Mouse (Mus musculus) CH12.LX (cell line): Measurements from ENCODE around the gene Olfr884.

Experiments
- BHLHE40 ChIP-seq: IDR thresholded peaks from 2 replicates; pipeline ENCODE4 v1.6.1; 2011; ENCODE audit warnings: mild to moderate bottlenecking, low read depth, low read length, improper control_type of control experiment
- CTCF ChIP-seq, 2 experiments: IDR thresholded peaks in 1 of 2; conservative IDR thresholded peaks in 1 of 2; 2 replicates each; pipeline ENCODE4 v1.5.1; 2011 to 2012; ENCODE audit warnings: low read depth in 2 of 2, low read length in 2 of 2, improper control_type of control experiment in 1 of 2, inconsistent platforms in 1 of 2, mild to moderate bottlenecking in 1 of 2, moderate library complexity in 1 of 2
- EP300 ChIP-seq: IDR thresholded peaks from 2 replicates; pipeline ENCODE4 v1.6.1; 2011; ENCODE audit warnings: low read length, improper control_type of control experiment
- HCFC1 ChIP-seq: IDR thresholded peaks from 2 replicates; pipeline ENCODE4 v1.6.1; 2012; ENCODE audit warnings: low read depth, mild to moderate bottlenecking, inconsistent platforms, low read length, improper control_type of control experiment
- MAZ ChIP-seq: IDR thresholded peaks from 2 replicates; pipeline ENCODE4 v1.6.1; 2012; ENCODE audit warnings: low read depth, mild to moderate bottlenecking, inconsistent platforms, low read length, improper control_type of control experiment, moderate library complexity
- POLR2A ChIP-seq: IDR thresholded peaks from 2 replicates; pipeline ENCODE4 v1.6.1; 2011; ENCODE audit warnings: low read depth, mild to moderate bottlenecking, improper control_type of control experiment, low read length
- SIN3A ChIP-seq: IDR thresholded peaks from 2 replicates; pipeline ENCODE4 v1.6.1; 2012; ENCODE audit warnings: low read length, improper control_type of control experiment, inconsistent platforms
- TBP ChIP-seq: conservative IDR thresholded peaks from 2 replicates; pipeline ENCODE4 v1.6.1; 2011; ENCODE audit warnings: low read depth, low read length, improper control_type of control experiment
- TCF12 ChIP-seq: IDR thresholded peaks from 2 replicates; pipeline ENCODE4 v1.6.1; 2014; ENCODE audit warnings: low read depth, mild to moderate bottlenecking, inconsistent platforms, low read length, improper control_type of control experiment
- USF1 ChIP-seq: IDR thresholded peaks from 2 replicates; pipeline ENCODE4 v1.6.1; 2014; ENCODE audit warnings: low read depth, mild to moderate bottlenecking, inconsistent platforms, low read length, improper control_type of control experiment
- ZMIZ1 ChIP-seq: IDR thresholded peaks from 2 replicates; pipeline ENCODE4 v1.6.1; 2012; ENCODE audit warnings: low read depth, mild to moderate bottlenecking, inconsistent platforms, low read length, improper control_type of control experiment

- TF ChIP-seq POLR2A = no peak
- no peak for TF ChIP-seq MAZ
- no peak for TF ChIP-seq CTCF (conservative IDR thresholded peaks at IDR 0.05 in 1 of 2, IDR thresholded peaks at IDR 0.05 in 1 of 2; ENCODE audit: low read depth in 2 of 2, low read length in 2 of 2)
- no peak for TF ChIP-seq EP300
- TF ChIP-seq HCFC1 = no peak
- no peak for TF ChIP-seq TCF12
- TF ChIP-seq SIN3A = no peak
- TF ChIP-seq USF1 = no peak
- TF ChIP-seq TBP = no peak
- no peak for TF ChIP-seq BHLHE40
- TF ChIP-seq ZMIZ1 = no peak
These were observed 20.8 kb upstream of the Olfr884 start, which contains the start of gene Olfr883 for GRCm38 (mm10) chr9:38025508-38025907.
